Mouse (Mus musculus) heart, adult 2 months (tissue): ENCODE measurements around the gene Junb. TPM values are rescaled to one million over a fixed set of nuclear protein-coding genes. Genes with fewer than 3 reads are reported as not detected.

Experiments
- DNase-seq, 2 experiments: peaks; one replicate each; pipeline ENCODE4 v3.0.0; 2021
- H3K27ac ChIP-seq: fragments of 200-600 bp; 2 replicates; pipeline ENCODE4 v1.8.1; 2022
- H3K27me3 ChIP-seq: fragments of 200-500 bp; 2 replicates; pipeline ENCODE4 v1.6.1; 2012; ENCODE audit warnings: mild to moderate bottlenecking, low read length, inconsistent platforms, mixed read lengths; ENCODE audit not compliant: control insufficient read depth, insufficient read depth
- H3K36me3 ChIP-seq: fragments of 200-500 bp; 2 replicates; pipeline ENCODE4 v1.6.1; 2012; ENCODE audit warnings: low read length, inconsistent platforms; ENCODE audit not compliant: control insufficient read depth, insufficient read depth
- H3K4me1 ChIP-seq: fragments of 200-500 bp; 2 replicates; pipeline ENCODE4 v1.6.1; 2011; ENCODE audit warnings: low read length; ENCODE audit not compliant: control insufficient read depth, insufficient read depth
- H3K4me3 ChIP-seq: fragments of 200-600 bp; 2 replicates; pipeline ENCODE4 v1.8.1; 2022
- H3K79me2 ChIP-seq: fragments of 200-500 bp; replicated peaks from 2 replicates; pipeline ENCODE4 v1.6.1; 2012; ENCODE audit warnings: mild to moderate bottlenecking, inconsistent platforms, low read length, moderate library complexity, mixed read lengths; ENCODE audit not compliant: control insufficient read depth, insufficient read depth
- H3K9ac ChIP-seq: fragments of 200-500 bp; 2 replicates; pipeline ENCODE4 v1.6.1; 2012; ENCODE audit warnings: low read depth, mild to moderate bottlenecking, control low read depth, inconsistent platforms, low read length, mixed read lengths
- CTCF ChIP-seq: fragments of 200-600 bp; IDR thresholded peaks from 2 replicates; pipeline ENCODE4 v1.8.1; 2022; ENCODE audit warnings: antibody characterized with exemption, mild to moderate bottlenecking, moderate library complexity
- EP300 ChIP-seq: fragments of 200-500 bp; IDR thresholded peaks from 2 replicates; pipeline ENCODE4 v1.6.1; 2011; ENCODE audit warnings: low read depth, low read length, control low read depth; ENCODE audit not compliant: insufficient read depth
- POLR2A ChIP-seq: fragments of 200-500 bp; IDR thresholded peaks from 2 replicates; pipeline ENCODE4 v1.6.1; 2011; ENCODE audit warnings: mild to moderate bottlenecking, low read depth, low read length, control low read depth; ENCODE audit not compliant: insufficient read depth
- WGBS: fragments of 180-500 bp; shearing (Covaris S2); methylation state at CpG from one replicate; pipeline ENCODE4 v1.1.7; 2018; 5-methylcytosine and 5-hydroxymethylcytosine counted together
- intact Hi-C: fragments of 180-260 bp; cut with DNase I; formaldehyde crosslinking; loops from one replicate; pipeline ENCODE4 v1.15.1; 2025
- polyA plus RNA-seq: library from polyadenylated mRNA; depleted of rRNA; stranded (reverse); fragments of >200 nt; gene quantifications from 2 replicates; pipeline ENCODE4 v1.2.3, GENCODE M21; 2012
- total RNA-seq, 2 experiments: library from RNA; stranded (reverse); gene quantifications; 2 replicates each; pipeline ENCODE4 v1.2.3; 2021

Gene Junb
- total and polyA plus RNA-seq, 3 experiments: 10.4 to 19.0 (median 17.3) TPM

- TF ChIP-seq POLR2A (no peak), CTCF (no peak), EP300 (no peak)
- DNase-seq: no peak
- Histone ChIP-seq H3K4me1 (peaks cover 14% of the 10 kb centered on the region), H3K79me2 (peaks cover 5% of the 10 kb centered on the region; the same call in 1 of the 2 replicates), H3K27ac (no peak overlapping the region), H3K36me3 (no peaks in the 10 kb centered on the region), H3K9ac (no peak overlapping the region), H3K4me3 (no peak overlapping the region), H3K27me3 (no peaks in the 10 kb centered on the region)
- intact Hi-C loops: loop anchor here (10.0 kb wide), 1 partner anchor 49 kb away; the partner anchor contains the start of gene Junb
- WGBS: 89% methylated on average over 3 of the region's 3 CpGs
These were observed 45.3 kb upstream of the Junb start for GRCm38 (mm10) chr8:85023846-85024245.

- no peak overlapping the region for H3K9ac ChIP-seq
- 98% methylated on average over 3 of the region's 3 CpGs for WGBS
- no peak for DNase-seq
- H3K79me2 ChIP-seq: peaks cover 2% of the 10 kb centered on the region; the same call in 1 of the 2 replicates
- H3K4me1 ChIP-seq: peaks cover 7% of the 10 kb centered on the region
- H3K27me3 ChIP-seq: no peaks in the 10 kb centered on the region
- no peak overlapping the region for H3K4me3 ChIP-seq
- intact Hi-C loops: loop anchor here (10.0 kb wide), 1 partner anchor 47 kb away; the partner anchor contains the start of gene Junb
- H3K36me3 ChIP-seq: no peaks in the 10 kb centered on the region
- TF ChIP-seq POLR2A (no peak), CTCF (peak; percentile 8; the same call in 1 of the 2 replicates)
- no peak overlapping the region for H3K27ac ChIP-seq
These were observed 43.1 kb upstream of the Junb start for GRCm38 (mm10) chr8:85021514-85022055.

- 59% methylated on average over 5 of the region's 5 CpGs for WGBS
- H3K27ac ChIP-seq: no peak overlapping the region
These were observed 38.7 kb upstream of the Junb start for GRCm38 (mm10) chr8:85017209-85017608.

GRCm38 (mm10) chr8:85016724-85017123 lies 38.2 kb upstream of the Junb start:
- WGBS: 69% methylated on average over 10 of the region's 10 CpGs
- Histone ChIP-seq H3K9ac (no peak overlapping the region), H3K4me3 (no peak overlapping the region), H3K79me2 (no peaks in the 10 kb centered on the region), H3K4me1 (no peaks in the 10 kb centered on the region; the same call in 1 of the 2 replicates), H3K27ac (no peak overlapping the region), H3K27me3 (peaks cover 4% of the 10 kb centered on the region), H3K36me3 (no peaks in the 10 kb centered on the region)
- intact Hi-C loops: no loop called here
- no peak for DNase-seq
- TF ChIP-seq EP300: no peak
- no peak for TF ChIP-seq CTCF
- no peak for TF ChIP-seq POLR2A

More at GRCm38 (mm10) chr8:85017209-85017608, 38.7 kb upstream of the Junb start:
- H3K4me3 ChIP-seq: no peak overlapping the region
- no peaks in the 10 kb centered on the region for H3K79me2 ChIP-seq
- no peak overlapping the region for H3K9ac ChIP-seq
- H3K36me3 ChIP-seq: no peaks in the 10 kb centered on the region
- intact Hi-C loops: no loop called here
- no peak for DNase-seq
- no peaks in the 10 kb centered on the region; the same call in 1 of the 2 replicates for H3K4me1 ChIP-seq
- TF ChIP-seq CTCF (no peak), POLR2A (no peak), EP300 (no peak)
- peaks cover 4% of the 10 kb centered on the region for H3K27me3 ChIP-seq

GRCm38 (mm10) chr8:85014431-85014830 lies 35.9 kb upstream of the Junb start, which contains the start of gene Best2:
Gene Best2 (minus strand): TSS chr8:85014531.
- 42% methylated on average over 2 of the region's 2 CpGs for WGBS
- no peaks in the 10 kb centered on the region for H3K36me3 ChIP-seq
- peaks cover 6% of the 10 kb centered on the region for H3K27me3 ChIP-seq
- DNase-seq: no peak
- no peaks in the 10 kb centered on the region; the same call in 1 of the 2 replicates for H3K4me1 ChIP-seq
- no peak within 1 kb of the TSS for H3K9ac ChIP-seq
- intact Hi-C loops: no loop called here
- TF ChIP-seq CTCF (no peak), POLR2A (no peak), EP300 (no peak)
- no peak within 1 kb of the TSS for H3K4me3 ChIP-seq
- H3K79me2 ChIP-seq: no peaks in the 10 kb centered on the region
- H3K27ac ChIP-seq: no peak within 1 kb of the TSS

GRCm38 (mm10) chr8:85013230-85013840 lies 34.8 kb upstream of the Junb start:
- Histone ChIP-seq H3K27ac (no peak overlapping the region), H3K4me1 (no peaks in the 10 kb centered on the region; the same call in 1 of the 2 replicates), H3K9ac (no peak overlapping the region), H3K36me3 (no peaks in the 10 kb centered on the region), H3K27me3 (peaks cover 9% of the 10 kb centered on the region), H3K4me3 (no peak overlapping the region), H3K79me2 (no peaks in the 10 kb centered on the region)
- intact Hi-C loops: no loop called here
- TF ChIP-seq CTCF (peak; percentile 69), EP300 (no peak), POLR2A (no peak)
- peak; percentile 57 to 61 for DNase-seq
- 3% methylated on average over 26 of the region's 26 CpGs for WGBS
